Mouse (Mus musculus) hindbrain, postnatal 0 days (tissue): ENCODE results near the gene Slc9a3. TPM values are rescaled to one million over a fixed set of nuclear protein-coding genes. Genes with fewer than 3 reads are reported as not detected.
A peak's percentile ranks its signal among the peaks of the same experiment; 100 is the strongest.

Experiments used
- ATAC-seq: fragments of 200-750 bp; cut with Nextera tagmentation; 2 replicates; pipeline ENCODE4 v1.8.0; 2017; ENCODE audit warnings: mild to moderate bottlenecking, moderate TSS enrichment, moderate library complexity
- DNase-seq: peaks from one replicate; pipeline ENCODE4 v3.0.0-alpha.2; 2015; ENCODE audit warnings: low spot score
- H3K27ac ChIP-seq: fragments of 300-500 bp; sonication (generic); 2 replicates; pipeline ENCODE4 v1.5.1; 2014; ENCODE audit warnings: mild to moderate bottlenecking
- H3K27me3 ChIP-seq: fragments of 300-500 bp; sonication (generic); 2 replicates; pipeline ENCODE4 v1.6.1; 2014; ENCODE audit warnings: low read length, mixed read lengths; ENCODE audit not compliant: insufficient read depth
- H3K36me3 ChIP-seq: fragments of 300-500 bp; sonication (generic); 2 replicates; pipeline ENCODE4 v1.6.1; 2014; ENCODE audit warnings: low read length, mixed read lengths; ENCODE audit not compliant: insufficient read depth
- H3K4me1 ChIP-seq: fragments of 300-500 bp; sonication (generic); 2 replicates; pipeline ENCODE4 v1.6.1; 2014; ENCODE audit warnings: antibody characterized with exemption, low read length, mixed read lengths; ENCODE audit not compliant: insufficient read depth
- H3K4me2 ChIP-seq: fragments of 300-500 bp; sonication (generic); 2 replicates; pipeline ENCODE4 v1.6.1; 2014; ENCODE audit warnings: low read depth, mild to moderate bottlenecking, low read length, moderate library complexity, mixed read lengths
- H3K4me3 ChIP-seq: fragments of 300-500 bp; sonication (generic); 2 replicates; pipeline ENCODE4 v1.5.1; 2014; ENCODE audit warnings: low read length
- H3K9ac ChIP-seq: fragments of 300-500 bp; sonication (generic); replicated peaks from 2 replicates; pipeline ENCODE4 v1.6.1; 2014; ENCODE audit warnings: mild to moderate bottlenecking, low read length, moderate library complexity, mixed read lengths
- H3K9me3 ChIP-seq: fragments of 300-500 bp; sonication (generic); 2 replicates; pipeline ENCODE4 v1.6.1; 2016; ENCODE audit warnings: low read length, mixed read lengths
- CTCF ChIP-seq: IDR thresholded peaks from 2 replicates; pipeline ENCODE4 v1.5.1; 2016; ENCODE audit warnings: antibody characterized with exemption, control low read depth, low read depth
- WGBS: fragments of 180-500 bp; shearing (Covaris S2); extraction: QIAGEN DNeasy Blood & Tissue Kit; methylation state at CpG from one replicate; pipeline ENCODE4 v1.1.7; 2014; 5-methylcytosine and 5-hydroxymethylcytosine counted together
- polyA plus RNA-seq: library from polyadenylated mRNA; unstranded; fragments of >200 nt; fragmentation: Nextera tagmentation; extraction: Ambion mirVana; gene quantifications from 2 replicates; pipeline ENCODE4 v1.2.1, GENCODE M21; 2015
- total RNA-seq: library from RNA; depleted of rRNA; stranded (reverse); fragments of >200 nt; gene quantifications from 2 replicates; pipeline ENCODE4 v1.2.3, GENCODE M21; 2014

The Slc9a3 gene
- total and polyA plus RNA-seq, 2 experiments from 2014 or later = 0.58 to 1.1 TPM

GRCm38 (mm10) chr13:74144120-74144884, 23.0 kb downstream of the Slc9a3 start:
- H3K27me3 ChIP-seq = no peaks in the 10 kb centered on the region
- H3K4me3 ChIP-seq = no peak overlapping the region
- WGBS = 82% methylated on average over 7 of the region's 7 CpGs
- H3K36me3 ChIP-seq = no peaks in the 10 kb centered on the region
- H3K4me2 ChIP-seq = no peak overlapping the region
- H3K27ac ChIP-seq = no peak overlapping the region
- H3K9ac ChIP-seq = no peak overlapping the region
- TF ChIP-seq CTCF = no peak
- H3K4me1 ChIP-seq = no peaks in the 10 kb centered on the region
- H3K9me3 ChIP-seq = no peaks in the 10 kb centered on the region
- DNase-seq = no peak
- ATAC-seq = no peak

GRCm38 (mm10) chr13:74145983-74146622, 24.8 kb downstream of the Slc9a3 start:
- Histone ChIP-seq H3K36me3 (no peaks in the 10 kb centered on the region), H3K27me3 (no peaks in the 10 kb centered on the region), H3K4me3 (no peak overlapping the region), H3K4me2 (no peak overlapping the region), H3K4me1 (no peaks in the 10 kb centered on the region), H3K9ac (no peak overlapping the region), H3K27ac (no peak overlapping the region), H3K9me3 (no peaks in the 10 kb centered on the region)
- ATAC-seq = peak; percentile 74; the same call in 1 of the 2 replicates
- no peak for TF ChIP-seq CTCF
- DNase-seq = peak; percentile 12
- 67% methylated on average over 3 of the region's 3 CpGs for WGBS

DNA sequence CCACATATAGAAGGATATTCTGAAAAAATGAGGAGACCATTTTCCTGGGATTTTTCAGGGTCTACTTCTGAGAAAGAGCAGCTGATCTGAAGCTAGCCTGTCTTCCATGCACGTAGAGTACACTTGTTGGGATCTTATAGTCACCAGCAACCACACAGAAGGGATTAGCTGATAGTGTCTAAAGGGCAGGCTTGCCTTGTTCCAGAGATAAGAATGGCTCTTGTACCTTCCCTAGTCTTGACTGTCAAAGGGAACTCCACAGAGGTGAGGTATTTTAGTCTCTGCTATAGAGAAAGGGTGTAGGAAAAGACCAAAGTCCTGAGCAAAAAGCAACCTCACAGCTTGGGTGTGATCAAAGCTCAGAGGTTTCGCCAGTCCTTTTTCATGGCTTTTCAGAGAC, 26.1 kb downstream of the Slc9a3 start:
- H3K27me3 ChIP-seq = no peaks in the 10 kb centered on the region
- no peak overlapping the region for H3K4me2 ChIP-seq
- no peaks in the 10 kb centered on the region for H3K36me3 ChIP-seq
- WGBS = 74% methylated on average over 2 of the region's 2 CpGs
- DNase-seq = no peak
- no peak for TF ChIP-seq CTCF
- no peak overlapping the region for H3K27ac ChIP-seq
- H3K4me1 ChIP-seq = no peaks in the 10 kb centered on the region
- no peak for ATAC-seq
- H3K9ac ChIP-seq = no peak overlapping the region
- H3K9me3 ChIP-seq = no peaks in the 10 kb centered on the region
- no peak overlapping the region for H3K4me3 ChIP-seq

- no peak overlapping the region for H3K27ac ChIP-seq
Observed at GRCm38 (mm10) chr13:74166348-74167056, 45.2 kb downstream of the Slc9a3 start.

DNA sequence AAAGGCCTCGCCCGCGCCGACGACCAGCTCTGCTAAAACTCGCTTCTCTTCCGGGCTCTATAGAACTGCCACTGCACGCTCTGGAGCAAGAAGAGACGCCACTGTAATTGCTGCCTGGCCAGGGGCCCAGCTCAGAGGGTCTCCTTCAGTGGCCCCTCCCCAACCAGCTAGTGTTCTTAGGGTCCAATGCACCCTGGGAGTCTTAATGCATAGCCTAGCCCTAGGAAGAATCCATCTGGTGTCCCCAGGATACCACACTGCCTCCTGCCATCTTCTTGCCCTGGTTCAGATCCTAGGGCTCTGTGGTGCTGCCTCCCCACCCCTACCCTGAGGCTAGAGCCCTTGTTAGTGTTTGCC, 45.8 kb downstream of the Slc9a3 start:
- H3K9ac ChIP-seq = peak overlapping the region; percentile 51
- H3K4me2 ChIP-seq = peak overlapping the region; percentile 72
- DNase-seq (peak; percentile 32), ATAC-seq (peak; percentile 56)
- WGBS = 14% methylated on average over 9 of the region's 9 CpGs
- H3K27ac ChIP-seq = no peak overlapping the region
- peak overlapping the region; percentile 41 for H3K4me3 ChIP-seq
- H3K27me3 ChIP-seq = no peaks in the 10 kb centered on the region
- H3K36me3 ChIP-seq = peaks cover 18% of the 10 kb centered on the region
- no peaks in the 10 kb centered on the region for H3K9me3 ChIP-seq
- H3K4me1 ChIP-seq = no peaks in the 10 kb centered on the region
- no peak for TF ChIP-seq CTCF

More at GRCm38 (mm10) chr13:74166348-74167056, 45.2 kb downstream of the Slc9a3 start:
- DNase-seq = peak; percentile 53
- Histone ChIP-seq H3K4me3 (peak overlapping the region; percentile 41), H3K9ac (peak overlapping the region; percentile 51), H3K27me3 (no peaks in the 10 kb centered on the region), H3K4me1 (no peaks in the 10 kb centered on the region), H3K4me2 (peak overlapping the region; percentile 72), H3K36me3 (peaks cover 18% of the 10 kb centered on the region), H3K9me3 (no peaks in the 10 kb centered on the region)
- no peak for TF ChIP-seq CTCF
- ATAC-seq = peak; percentile 77
- WGBS = 8% methylated on average over 19 of the region's 19 CpGs

DNA sequence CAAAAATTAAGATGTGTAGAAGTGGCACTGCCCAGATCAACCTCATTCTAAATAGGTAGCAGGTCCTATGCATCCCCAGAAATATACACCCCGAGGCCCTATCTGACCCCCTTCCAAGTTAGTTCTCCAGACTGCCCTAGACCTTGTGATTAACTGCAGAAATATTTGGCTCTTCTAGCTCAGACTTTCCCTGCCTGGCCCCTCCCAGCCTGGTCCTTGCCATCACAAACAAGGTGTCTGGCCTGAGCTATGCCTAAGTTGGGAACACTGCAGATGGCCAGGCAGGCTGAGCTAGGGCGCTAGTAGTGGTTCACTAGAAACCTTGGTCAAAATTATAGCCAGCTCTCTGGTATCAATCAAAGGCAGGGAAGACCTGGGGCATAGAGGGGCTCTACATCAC, 46.2 kb downstream of the Slc9a3 start:
- Histone ChIP-seq H3K36me3 (peaks cover 19% of the 10 kb centered on the region), H3K4me1 (no peaks in the 10 kb centered on the region), H3K4me3 (no peak overlapping the region), H3K27ac (no peak overlapping the region), H3K9ac (peak overlapping the region; percentile 51; the same call in 1 of the 2 replicates), H3K4me2 (no peak overlapping the region), H3K9me3 (no peaks in the 10 kb centered on the region), H3K27me3 (no peaks in the 10 kb centered on the region)
- ATAC-seq = peak; percentile 4; the same call in 1 of the 2 replicates
- WGBS = 93% methylated on average over 2 of the region's 2 CpGs
- DNase-seq = no peak
- TF ChIP-seq CTCF = no peak
